Mouse (Mus musculus) cerebellum, postnatal 36 days (tissue): ENCODE measurements at regions not wholly inside any gene's neighbourhood (a gene's known extent, or its start where the extent isn't known, plus 50 kb on each side); places are given as distances from the start of the nearest gene placed in this dataset.

Experiments
- DNase-seq, 2 experiments: peaks; one replicate each; pipeline ENCODE4 v3.0.0; 2021 to 2022; ENCODE audit warnings: mixed read lengths in 2 of 2

DNA sequence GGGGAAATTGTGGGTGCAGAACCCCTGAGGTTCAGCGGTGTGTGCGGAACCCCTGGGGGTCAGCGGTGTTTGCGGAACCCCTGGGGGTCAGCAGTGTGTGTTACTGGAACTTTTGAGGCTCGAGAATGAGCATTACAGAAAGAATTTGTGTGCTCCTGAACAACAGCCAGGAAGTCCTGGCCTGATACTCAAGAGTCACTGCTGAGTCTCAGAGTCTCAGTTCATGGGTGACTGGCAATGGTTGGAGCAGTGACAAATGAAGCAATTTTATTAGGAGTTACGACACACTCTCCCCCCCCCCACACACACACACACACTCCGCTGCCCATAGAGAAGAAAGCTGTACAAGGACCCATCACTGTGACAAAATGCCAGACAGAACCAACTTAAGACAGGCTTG lies 193.8 kb downstream of the Irs2 start:
- DNase-seq = no peak

DNA sequence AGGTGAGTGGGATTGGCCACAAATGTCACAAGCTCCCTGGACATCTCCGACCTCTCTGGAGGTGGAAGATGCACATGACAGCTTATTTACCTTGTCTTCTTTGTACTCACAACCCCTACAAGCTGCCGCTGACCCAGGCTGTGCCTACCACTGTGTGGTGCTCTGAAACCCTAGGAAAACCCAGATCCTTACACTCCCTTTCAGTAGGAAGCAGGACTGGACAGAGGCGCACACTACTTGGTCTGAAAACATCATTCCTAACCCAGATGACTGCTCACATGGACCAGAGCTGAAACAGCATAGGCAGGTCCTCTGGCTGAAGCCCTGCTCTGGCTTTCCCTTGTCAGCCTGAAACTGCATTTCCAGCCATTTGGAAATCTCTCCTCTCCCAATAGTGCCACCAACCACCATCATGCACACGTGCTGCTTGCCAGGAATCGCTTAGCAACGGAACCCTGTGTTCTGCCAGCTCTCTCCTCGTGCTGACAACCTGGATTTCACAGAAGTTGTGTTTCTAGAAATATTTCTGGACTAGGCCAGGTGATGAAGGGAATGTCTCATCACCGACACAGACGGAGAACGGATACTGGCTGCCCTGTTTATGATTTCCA lies 196.1 kb downstream of the Irs2 start:
- peak; percentile 16 for DNase-seq

DNA sequence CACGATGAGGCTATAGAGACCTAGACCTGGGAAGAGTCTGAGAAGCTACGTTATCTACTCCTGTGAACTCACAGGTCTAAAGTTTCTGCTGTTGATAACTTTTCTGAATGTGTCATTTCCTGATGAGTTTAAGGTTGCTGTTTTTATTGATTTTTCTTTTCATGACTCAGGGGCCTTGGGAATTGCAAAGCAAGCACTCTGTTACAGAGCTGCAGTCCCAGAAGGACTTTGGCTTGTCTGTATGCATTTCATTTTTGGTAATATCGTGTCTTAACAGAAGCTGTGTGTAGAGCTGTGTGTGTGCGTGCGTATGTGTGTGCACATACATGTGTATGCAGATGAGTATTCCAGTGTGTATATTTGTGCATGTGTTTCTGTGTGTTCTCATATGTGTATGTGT lies 201.2 kb downstream of the Irs2 start:
- DNase-seq = no peak

DNA sequence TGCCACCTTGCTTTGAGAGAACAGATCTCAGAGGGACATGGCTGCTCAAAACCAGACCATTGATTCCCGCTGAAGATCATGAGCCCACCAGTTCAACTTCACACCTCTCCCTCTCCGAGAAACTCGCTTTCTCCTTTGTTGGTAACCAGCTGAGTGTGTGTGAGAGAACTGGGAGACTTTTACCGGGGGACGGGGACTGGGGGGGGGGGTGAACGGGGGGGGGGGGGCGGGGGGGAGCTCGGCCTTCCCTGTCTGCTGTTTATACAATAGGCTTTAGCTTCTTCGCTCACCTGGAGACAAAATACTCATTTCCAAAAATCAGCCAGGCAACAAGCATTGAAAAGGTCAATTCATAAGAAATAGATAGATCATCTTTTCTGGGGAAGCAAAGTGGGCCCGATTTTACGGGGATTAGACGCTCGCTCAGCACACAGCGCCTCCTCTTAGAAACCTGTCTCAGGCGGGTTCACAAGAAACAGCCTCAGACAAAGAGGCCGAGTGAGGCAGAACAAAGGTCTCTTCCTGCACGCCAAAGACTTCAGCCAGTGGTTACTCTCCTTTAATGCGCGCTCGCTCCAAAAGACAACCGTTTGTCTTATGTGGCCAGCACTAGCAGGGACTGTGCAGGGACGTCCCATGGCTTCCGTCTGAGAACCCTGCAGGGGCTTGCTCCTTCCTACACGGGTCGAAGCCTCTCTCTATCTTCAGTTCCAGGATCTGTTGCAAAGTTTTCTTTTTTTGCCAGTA lies 202.7 kb downstream of the Irs2 start:
- no peak for DNase-seq

DNA sequence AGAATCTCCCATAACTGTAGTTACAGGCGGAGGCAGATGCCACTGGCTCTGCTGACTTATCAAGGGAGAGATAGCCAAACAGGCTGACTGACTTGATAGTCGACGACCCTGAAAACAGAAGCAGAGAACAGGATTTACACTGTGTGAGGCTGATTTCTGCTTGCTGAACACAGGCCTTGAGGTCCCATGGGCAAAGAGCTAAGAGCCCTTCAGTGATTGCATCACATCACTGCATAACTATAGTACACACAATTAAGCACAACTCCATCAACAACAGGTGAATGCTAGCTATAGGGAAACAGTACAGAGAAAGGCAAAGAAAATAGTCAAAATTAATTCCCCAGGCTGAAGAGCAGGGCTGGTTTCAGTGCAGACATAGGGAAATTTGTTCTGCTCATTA lies 203.3 kb downstream of the Irs2 start:
- DNase-seq = no peak

DNA sequence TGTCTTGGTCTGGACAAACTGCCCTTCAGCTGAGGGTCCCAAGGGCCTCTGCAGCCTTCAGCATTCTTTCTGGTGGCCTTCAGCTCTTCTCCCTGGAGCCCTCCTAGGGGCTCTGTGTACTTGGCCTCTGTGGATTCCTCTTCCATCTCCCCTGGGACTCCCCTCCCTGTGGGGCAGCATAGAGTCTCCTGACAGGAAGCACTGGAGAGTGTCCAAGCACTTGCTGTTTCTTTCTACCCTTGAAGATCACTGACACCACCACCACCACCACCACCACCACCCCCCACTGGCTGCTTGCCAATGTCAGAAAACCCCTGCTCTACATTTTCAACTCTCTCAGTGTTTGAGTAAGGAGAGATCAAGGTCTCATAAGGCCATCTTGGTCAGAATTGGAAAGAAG lies 206.3 kb downstream of the Irs2 start:
- no peak for DNase-seq

DNA sequence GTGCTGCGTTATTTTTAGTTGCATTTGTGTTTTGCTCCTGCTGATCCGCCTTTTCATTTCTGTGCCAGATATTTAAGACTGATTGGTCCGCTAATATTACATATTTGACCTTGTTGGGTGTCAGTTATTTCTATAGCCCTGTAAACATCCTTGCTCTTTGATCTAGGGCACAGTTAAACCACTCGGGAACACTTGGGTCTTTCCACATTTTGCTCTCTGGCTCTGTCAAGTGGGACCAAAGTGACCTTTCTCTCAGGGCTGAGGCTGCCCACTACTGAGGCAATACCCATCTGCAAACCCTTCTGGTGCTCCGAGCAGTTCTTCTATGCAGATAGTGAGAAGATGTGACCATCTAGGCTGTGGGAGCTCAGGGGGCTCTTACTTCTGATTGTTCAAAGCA lies 206.7 kb downstream of the Irs2 start:
- DNase-seq = no peak

DNA sequence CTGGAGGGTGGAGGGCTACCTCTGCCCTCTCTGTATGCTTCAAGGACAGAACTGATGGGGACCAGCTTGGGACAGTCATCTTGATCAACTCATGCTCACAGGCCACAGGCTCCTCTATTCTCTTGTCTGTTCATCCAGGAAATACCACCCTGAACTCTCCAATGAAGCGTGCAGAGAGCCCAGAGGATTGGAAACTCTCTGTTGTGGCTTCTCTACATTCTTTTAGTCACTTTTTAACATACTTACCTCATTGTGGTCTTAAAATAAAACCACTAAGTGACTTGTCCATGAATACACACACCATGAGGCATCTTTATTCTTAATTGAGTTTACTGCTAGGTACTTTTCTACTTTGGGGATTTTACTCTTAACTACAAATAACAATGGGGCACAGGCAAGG lies 209.8 kb downstream of the Irs2 start:
- DNase-seq = no peak

DNA sequence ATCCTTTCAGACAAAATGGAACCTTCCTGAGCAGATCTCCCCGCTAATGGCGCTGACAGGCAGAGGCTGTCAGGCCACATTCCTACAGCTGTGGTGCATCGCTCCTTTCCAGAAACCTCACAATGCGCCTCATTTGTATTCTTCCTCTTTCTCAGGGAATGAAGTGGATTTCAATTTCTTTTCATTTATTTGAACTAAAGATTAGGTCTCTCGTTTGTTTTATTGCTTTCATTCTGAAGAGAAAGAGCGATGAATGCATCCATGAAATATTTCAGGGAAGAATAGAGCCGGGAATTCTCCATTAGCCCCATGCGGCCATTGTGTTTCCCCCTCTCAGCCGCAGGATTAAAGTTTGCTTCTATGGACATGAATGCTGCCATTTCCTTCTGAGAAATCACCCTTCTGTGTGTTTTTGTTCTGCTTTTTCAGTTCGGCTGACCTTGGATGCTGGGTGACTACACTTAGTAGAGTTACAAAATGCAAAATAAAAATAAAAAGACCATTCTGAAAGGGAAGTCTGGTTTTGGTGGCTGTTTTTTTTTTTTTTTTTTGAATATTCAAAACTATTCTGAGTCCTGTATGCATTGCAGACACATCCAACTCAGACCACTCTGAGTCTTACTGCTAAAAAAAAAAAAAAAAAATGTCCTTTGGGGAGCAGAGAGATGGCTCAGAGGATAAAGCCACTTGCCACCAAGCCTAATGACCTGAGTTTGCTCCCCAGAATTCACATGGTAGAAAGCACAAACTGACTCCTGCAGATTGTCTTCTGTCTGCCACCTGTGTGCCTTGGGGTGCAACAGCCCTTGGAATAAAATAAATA lies 213.7 kb downstream of the Irs2 start:
- no peak for DNase-seq

DNA sequence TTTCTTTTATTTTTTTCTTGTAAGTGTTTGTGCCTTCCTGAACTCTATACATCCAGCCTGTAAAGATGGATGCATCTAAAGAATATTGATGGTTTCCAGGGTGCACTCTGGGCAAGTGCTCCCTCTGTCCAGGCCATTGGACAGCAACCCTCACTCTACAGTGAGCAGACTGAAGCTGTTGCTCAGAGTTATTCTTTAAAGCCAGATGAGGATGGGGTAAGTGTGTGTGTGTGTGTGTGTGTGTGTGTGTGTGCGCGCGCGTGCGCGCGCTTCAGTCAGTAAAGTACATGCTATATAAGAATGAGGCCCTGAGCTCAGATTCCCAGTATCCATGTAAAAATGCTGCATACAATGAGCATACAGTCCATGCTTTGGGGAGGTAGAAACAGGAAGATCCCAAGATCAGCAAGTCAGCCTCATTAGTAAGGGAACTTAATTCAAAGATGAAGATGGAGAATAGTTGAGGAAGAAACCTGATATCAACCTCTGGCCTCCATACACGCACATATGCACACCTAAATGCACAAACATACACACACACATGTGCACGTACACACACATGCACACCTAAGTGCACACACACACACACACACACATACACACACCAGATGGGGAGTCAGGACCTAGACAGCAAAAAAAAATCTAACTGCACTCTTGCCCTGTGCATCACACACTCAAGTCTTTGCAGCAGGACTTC lies 214.4 kb downstream of the Irs2 start:
- no peak for DNase-seq

DNA sequence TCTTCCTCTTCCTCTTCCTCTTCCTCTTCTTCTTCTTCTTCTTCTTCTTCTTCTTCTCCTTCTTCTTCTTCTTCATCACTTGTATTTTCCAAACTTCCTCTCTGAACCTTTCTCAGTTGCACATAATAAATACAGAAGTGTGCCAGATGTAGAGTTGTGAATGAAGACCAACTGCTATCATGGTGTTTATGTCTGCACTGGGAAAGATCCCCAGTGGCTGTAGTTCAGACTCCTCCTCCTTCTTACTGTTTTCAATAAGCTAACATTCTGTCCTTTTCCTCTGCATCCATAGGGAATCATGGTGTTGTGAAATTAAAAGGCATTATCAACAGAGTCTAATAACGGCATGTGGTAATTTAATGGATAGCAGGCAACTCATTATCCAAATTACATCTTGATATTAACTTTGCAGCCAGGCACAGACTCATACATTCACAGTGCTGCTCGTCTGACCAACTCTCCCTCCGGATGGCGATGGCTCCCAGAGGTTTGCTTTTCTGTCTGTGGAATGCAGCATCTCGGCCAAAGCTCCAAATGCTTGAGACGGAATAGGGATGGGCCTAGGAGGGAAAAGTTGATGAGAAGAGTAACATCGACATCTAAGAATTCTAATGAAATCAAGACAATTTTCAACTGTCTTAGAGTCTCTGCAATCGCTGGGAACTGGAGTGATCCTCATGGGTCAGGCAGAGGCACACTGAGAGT lies 219.6 kb downstream of the Irs2 start:
- DNase-seq = no peak

DNA sequence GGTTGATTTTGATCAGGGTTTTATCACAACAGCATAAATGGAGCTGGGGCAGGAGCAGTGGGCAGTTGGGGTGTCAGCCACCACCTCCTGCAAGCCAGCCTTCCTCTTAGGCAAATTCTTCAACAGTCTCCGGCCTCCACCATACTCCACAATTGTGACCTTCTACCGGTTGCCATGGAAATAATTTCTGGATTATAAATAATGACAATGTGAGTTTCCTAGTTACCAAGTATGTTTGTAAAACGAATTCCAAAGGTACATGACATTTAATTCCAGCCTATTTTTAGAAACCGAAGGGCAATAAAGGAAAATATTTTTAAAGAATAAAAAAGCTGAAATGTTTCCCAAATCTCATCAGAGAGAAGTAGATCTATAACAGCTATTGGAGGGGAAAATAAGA lies 222.5 kb downstream of the Irs2 start:
- no peak for DNase-seq

DNA sequence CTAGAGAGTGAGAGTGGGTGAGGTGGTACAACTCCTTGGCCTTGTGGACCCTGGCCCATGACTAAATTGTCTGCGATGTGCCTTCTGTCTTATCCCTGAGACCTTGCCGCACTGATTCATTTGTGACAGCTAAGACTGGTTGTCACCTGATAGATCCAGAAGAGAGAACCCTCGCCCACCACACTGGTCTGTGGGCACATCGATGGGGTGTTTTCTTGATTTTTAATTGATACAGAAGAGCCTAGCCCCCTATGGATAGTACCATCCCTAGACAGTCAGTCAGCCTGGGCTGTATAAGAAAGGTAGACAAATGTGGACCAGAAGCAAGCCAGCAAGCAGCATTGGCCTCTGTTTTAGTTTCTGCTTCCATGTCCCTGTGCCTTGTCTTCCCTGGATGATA lies 222.9 kb downstream of the Irs2 start:
- no peak for DNase-seq

DNA sequence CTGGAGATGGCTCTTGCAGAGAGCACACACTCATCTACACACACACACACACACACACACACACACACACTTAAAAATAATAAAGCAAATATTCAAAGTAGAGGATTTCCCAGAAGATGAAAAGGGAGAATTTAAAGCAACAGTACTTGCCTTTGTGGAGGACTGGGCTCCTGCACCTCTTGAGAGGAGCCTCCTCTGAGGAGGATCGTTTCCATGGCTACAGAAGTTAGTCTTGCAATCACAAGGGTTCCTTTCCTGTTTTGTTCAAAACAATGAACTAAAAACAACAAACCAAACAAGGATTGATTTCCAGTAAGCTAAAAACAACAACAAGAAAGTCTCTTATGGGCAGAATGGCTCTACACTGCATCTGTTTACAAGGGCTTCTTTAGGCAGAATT lies 223.8 kb downstream of the Irs2 start:
- no peak for DNase-seq

DNA sequence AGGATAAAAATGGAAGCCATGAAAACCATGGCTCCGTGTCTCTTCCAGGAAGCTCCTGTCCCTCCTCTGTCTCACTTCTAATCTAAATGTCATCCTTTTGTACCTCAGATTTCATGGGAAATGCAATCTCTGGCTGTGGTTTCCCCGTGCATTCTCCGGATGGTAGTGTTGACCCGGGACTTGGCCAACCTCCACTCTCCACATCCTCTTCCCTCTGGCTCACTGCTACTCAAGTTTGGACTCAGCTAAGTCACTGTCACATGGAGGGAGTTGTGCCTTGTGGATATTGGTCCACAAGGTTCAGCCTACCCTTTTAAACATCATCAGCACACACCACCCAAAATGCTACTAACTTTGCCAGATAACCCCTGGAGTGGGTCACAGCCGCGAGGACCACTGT lies 226.4 kb downstream of the Irs2 start:
- no peak for DNase-seq

DNA sequence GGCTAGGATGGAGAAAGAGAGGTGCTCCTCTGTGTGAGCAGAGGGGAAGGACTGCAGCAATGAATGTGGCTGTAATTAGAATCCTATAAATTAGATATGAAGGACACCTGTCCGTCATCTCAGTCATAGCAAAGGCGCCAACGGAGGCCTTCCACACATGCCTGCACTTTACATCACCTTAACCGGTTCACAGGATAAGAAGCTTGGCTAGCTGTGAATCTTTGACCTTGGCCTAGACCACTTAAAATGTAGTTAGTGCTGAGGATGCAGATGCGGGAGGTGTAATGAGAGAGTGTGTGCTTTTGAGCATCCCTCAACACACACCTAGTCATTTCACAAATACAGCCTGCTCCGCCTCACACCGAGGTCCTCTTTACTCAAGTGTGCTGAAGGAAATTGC lies 228.6 kb downstream of the Irs2 start:
- no peak for DNase-seq

DNA sequence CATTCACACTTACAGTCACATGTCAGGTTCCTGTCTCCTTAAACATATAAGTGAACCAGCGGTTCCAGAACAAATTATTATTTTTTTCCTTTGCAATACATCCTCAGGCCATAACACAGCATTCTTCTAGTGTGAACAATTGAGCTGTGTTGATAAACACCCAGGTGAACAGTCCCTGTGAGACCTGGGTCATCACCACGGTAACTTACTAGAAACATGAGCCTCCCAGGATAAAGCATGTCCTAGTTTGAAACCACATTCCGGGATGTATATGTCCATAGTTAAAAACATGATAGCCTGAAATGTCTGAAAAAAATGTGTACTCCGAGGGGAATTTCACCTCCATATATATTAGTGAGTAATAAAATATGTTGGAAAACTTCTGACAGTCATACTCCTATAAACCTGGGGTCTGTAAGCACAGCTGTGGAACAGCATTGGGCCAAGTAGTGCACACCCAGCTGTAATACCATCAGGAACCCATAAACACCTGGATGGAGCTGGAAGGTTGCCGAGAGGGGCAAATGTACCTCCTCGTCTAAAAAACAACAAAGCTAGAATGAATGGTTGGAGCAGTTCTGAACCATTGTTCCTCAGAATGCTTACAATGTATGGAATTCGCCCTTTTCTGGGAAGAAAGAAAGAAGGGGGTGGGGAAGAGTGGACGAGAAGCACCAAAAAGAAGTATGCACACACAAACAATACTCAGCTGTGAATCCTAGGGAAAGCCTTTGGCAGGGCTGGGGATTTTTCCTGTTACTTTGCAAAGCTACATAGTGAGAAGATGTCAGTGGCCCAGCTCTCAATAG lies 232.9 kb downstream of the Irs2 start:
- no peak for DNase-seq

DNA sequence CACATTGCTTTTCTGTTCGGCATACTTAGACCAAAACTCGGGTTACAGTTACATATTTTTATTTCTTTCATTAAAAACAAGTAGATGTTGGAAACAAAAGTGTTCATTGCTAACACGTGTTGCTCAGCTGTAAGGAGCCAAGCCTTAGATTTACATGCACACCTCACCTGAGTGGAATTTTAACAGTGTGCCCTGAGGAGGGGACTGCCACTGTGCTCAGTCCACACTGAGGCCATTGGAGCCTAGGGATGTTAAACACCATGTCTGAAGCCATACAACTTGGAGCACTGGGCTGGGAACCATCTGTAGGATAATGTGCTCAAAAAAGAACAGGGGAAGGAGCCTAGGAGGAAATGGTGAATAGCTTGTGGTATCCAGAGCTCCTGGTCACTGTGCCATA lies 233.5 kb downstream of the Irs2 start:
- DNase-seq = no peak

DNA sequence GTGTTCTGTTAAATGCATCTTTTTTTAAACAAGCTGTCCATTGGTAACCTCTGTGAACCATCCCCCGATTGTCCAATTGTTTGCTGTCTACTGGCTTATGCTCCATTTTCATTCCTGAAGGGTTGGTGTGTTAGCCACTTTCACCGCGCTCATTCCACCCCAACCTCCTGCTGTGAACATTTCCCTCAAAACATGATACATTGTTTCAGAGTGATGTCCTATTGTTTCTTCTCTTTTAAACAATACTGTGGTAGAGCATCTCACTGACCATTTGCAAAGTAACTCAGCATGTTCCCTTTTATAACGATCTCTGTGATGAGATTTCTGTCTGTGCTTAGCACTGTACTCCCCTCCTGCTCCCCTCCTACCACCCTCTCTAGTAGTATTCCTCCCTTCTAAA lies 240.1 kb downstream of the Irs2 start:
- DNase-seq = no peak

DNA sequence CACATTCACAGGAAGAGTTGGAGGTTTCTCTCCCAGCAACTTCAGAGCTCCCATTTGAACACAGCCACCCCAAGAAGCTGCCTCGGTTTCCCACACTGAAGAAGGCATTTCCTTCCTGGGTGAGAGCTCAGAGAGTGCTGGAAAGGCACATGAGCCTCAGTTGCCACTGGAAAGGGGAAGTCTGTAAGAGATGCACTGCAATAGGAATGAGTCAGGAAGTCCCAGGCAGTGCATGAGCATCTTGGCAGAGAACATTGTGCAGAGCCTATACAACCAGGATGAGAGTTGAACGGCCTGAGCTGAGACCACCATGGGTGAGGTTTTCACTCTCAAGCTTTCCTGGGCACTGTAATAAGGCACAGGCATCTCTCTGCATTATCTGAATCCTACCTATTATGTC lies 244.4 kb downstream of the Irs2 start:
- DNase-seq = no peak

DNA sequence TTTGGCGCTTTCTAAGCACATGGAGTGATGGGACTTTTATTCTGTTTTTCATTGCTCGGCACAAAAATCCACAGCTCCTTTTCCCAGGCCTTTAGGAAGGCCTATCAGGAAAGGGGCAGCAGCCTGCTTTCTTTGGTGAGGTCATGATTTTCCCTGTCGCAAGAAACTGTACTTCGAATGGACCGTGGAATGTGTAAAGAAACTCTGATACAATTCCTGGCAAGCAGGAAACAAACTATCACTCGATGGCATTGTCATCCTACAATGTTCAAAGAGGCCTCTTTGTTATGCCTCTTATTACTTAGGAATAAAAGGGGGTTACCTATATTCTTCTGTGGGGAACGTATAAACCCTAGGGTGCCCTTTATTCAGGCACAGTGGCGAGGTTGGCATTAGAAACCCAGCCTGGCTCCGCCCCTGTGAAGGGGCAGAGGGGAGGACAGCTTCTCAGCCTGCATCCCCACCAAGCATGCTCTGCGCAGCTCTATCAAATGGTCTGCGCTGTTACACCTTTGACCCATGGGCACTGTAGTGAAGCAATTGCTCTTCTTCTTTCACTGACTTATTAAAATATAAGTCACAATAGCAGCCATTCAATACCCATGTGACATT lies 246.5 kb downstream of the Irs2 start:
- no peak for DNase-seq
